Mouse (Mus musculus): ENCODE results near the gene Pam.
"Not testable (repeated sequence)": the region's sequence is repeated elsewhere in the genome, so short reads cannot be mapped to it uniquely, and the experiment has no call there.

The Pam gene

DNA sequence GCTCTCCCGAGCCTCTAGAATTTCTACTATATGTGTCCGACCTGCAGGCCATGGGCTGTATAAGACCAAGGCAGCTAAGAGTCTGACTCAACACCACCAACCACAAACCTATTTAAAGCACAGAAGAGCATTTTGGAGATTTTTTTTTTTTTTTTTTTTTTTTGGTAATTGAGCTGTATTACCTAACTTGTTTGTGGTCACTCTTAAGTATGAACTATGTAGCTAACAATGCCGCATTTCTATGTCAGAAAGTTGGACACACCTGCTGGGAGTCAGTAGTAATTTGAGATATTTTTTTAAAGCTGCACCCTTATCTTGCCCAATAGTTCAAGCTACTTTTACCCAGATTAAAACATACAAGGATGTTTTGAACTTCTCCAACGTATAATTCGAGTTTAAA lies 66.4 kb downstream of the Pam start:
- no peak for DNase-seq

GRCm38 (mm10) chr1:98028468-98028867 lies 67.0 kb downstream of the Pam start:
- no peak for DNase-seq

DNA sequence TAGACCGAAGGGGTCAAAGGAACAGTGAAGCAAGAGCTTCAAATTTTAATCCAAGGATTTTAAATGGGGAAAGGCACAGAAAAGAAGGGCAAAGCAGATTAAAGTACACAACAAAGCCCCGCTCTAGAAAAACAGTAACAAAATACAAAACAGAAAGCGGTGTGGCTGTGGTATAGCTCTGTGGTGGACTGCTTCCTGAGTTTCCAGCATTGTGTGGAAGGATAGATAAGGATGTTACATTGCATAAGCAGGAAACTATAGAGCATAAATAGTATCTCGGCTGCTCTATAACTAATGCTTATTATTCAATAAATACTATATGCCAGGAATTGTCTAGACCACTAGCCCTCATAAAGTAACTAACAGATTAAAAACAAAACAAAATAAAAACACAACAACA lies 67.5 kb downstream of the Pam start:
- DNase-seq, result no peak

- DNase-seq, result no peak
These were observed 69.4 kb downstream of the Pam start for GRCm38 (mm10) chr1:98025924-98026640.

DNA sequence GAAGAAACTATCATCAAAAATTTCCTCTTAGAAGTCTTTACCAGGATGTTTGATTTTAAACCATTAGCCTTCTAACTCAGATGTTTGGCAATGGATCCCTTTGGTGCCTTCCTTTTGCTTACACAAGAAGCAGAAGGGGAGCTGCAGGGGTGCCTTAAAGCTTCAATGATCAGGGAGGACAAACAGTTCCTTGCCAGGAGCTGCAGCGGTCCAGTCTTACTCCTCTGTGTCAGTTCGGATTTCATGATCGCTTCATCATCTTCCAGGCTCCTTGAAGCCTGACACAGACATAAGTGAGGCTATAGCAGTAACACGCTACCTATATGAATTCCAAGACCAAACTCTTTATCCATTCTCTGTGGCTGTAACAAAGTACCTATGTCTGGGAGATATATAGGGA lies 71.6 kb downstream of the Pam start:
- no peak for DNase-seq

- no peak for DNase-seq
These were observed 76.5 kb downstream of the Pam start for GRCm38 (mm10) chr1:98018987-98019386.

GRCm38 (mm10) chr1:98016004-98016848 lies 79.2 kb downstream of the Pam start:
- no peak for DNase-seq

DNA sequence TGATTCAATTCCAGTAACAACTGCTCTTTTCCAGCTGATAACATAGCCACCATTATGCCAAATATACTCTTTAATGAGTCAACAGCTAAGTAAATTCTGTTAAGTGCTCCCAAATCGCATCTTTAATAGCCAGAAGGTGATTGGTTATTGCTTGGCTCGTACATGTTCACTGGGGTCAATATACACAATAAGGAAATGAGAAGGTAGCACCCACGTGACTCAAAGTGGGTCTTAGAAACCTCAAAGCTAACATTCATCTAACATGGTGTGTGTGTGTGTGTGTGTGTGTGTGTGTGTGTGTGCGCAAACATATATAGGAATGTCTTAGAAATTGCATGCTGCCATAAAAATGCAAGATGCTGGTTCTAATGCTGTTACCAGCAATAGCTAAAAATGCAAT lies 79.9 kb downstream of the Pam start:
- DNase-seq, result no peak

GRCm38 (mm10) chr1:98002561-98003425 lies 92.7 kb downstream of the Pam start:
- no peak for DNase-seq

DNA sequence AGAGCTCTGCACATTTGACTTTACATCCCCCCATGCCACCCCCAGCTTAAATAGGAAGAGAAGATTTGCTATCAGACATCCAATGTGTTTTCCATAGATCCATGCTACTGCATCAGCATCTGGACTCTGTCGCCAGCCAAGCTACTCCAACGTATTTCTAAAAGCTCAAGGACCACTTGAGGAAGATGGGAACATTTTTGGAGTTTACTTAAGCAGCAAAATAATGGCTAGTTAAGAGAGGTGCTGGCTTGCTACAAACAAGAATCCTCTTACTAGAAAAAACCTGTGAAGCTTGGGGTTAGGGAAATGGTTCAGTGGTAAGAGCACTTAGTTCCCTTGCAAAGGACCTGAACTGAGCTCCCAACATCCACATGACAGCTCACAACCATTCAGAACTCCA lies 96.0 kb downstream of the Pam start:
- no peak for DNase-seq

- DNase-seq, result not testable (repeated sequence)
These were observed 96.5 kb downstream of the Pam start for GRCm38 (mm10) chr1:97998961-97999360.

- no peak for DNase-seq
These were observed 98.4 kb downstream of the Pam start for GRCm38 (mm10) chr1:97997088-97997487.

DNA sequence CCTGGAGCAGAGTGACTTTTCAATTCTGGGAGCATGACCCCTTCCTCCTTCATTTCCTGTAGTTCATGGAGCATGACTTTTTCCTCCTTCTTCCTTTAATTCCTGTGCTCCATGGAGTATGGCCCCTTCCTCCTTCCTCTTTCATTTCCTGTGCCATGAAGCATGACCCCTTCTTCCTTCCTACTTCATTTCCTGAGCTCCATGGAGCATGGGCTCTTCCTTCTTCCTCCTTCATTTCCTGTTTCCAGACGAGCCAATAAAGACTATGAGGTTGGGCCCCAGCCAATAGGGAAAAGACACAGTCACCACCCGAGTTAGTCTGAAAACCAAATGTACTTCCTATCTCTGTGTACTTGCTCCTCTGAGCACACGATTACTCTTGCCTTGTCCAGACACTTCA lies 103.5 kb downstream of the Pam start:
- DNase-seq, result no peak

GRCm38 (mm10) chr1:97983189-97983588 lies 112.3 kb downstream of the Pam start:
- no peak for DNase-seq

GRCm38 (mm10) chr1:97979422-97979821 lies 116.0 kb downstream of the Pam start:
- DNase-seq, result no peak

- no peak for DNase-seq
These were observed 117.9 kb downstream of the Pam start for GRCm38 (mm10) chr1:97977521-97977920.

DNA sequence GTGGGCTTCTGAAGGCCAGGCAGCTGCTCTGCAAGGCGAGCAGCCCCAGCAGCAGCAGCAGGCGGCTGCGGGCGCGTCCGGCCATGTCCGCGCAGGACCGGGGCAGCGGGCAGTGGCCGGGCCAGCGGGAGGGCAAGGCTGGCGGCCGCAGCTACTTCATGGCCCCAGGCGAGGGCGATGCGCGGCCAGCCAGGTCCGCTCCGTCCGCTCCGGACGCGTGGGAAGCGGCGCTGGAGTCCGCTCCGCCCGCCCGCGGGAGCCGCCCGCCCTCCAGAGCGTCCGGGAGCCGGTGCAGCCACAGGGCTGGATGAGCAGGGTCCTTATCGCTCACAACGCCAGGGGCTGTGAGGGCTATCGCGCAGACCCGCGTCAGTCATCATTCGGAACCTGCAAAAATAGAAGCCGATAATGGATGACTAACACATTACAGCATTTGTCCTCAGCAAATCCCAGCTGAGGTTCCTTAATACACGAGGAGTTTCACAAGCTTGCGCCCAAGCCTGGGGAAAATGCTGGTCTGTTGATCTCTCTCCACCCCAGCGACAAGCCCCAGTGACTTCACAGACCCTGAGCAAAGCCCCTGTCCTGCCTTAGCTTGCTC lies 118.5 kb downstream of the Pam start:
- peak; percentile 3 for DNase-seq

GRCm38 (mm10) chr1:97976072-97976471 lies 119.4 kb downstream of the Pam start:
- DNase-seq, result no peak

- DNase-seq, result no peak
These were observed 120.5 kb downstream of the Pam start for GRCm38 (mm10) chr1:97974968-97975367.

DNA sequence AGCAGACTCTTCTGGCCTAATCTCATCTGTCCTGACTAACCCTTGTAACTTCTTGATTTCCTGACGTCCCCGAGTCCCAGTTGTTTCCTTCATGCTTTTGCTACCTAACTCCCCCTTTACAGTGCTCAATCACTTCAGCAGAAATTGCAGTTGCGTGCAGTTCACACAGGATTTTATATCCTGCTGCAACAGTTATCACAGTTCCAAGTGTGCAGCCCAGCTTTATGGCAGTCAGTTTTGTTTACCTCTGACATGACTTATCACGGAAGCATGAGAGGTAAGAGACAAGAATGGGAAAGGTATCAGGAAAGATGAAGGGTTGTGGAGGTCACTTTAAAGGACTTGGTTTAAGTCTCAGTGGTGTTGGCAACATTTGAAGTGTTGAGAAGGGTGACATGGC lies 125.7 kb downstream of the Pam start:
- DNase-seq, result no peak

DNA sequence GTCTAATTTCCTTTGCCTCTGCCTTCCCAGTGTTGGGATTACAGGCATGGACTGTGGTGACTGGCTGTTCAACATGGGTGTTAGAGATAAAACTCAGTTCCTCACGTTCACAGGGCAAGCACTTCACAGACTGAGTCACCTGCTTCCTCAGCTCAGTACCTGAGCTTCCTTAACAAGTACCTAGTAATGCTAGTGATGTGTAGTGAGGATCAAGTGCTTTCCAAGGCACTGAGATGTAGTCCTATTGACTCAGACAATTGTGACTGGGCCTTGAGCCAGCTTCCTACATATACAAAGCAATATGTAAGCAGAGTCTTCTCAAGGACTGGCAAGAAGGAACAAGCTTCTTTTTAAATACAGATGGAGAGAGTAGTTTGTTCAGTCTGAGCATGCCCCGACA lies 131.7 kb downstream of the Pam start:
- no peak for DNase-seq

DNA sequence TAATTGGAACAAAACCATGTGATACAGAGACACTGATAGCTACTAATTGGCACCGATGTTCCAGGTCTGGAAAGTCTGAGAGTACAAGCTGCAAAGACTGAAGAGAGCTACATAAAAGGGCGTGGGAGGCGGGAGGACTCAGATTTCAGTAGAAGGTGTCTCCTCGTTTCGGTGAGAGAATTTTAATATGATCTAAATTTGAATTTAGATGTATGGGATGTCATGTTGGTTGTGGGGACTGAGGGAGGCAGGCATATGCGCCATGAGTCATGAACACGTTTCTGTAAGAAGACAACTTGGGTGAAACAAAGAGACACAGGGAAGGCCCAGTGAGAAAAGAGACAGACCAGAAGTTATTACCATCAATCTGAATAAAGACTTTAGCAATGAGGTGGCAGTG lies 133.3 kb downstream of the Pam start:
- no peak for DNase-seq

DNA sequence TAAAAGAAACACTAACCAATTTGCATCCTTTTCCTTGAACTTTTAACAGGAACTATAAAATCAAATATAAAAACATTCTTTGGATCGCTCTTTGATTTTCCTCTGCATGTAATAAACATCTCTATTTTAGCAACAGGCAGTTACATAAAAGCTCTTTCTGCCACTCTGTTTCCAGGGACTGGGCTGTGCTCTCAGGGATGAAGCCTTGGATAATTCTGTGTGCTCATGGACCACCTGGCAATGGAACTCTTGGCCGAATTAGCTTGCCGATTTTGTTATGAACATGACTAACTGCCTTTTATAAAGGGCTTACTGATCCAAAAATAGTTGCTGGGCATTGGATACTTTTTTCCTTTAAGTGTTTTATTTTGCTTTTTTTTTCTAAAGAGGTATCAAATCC lies 134.8 kb downstream of the Pam start:
- DNase-seq, result no peak
